Mouse (Mus musculus) heart, adult 2 months (tissue): ENCODE measurements around the gene Dyrk3.

Source experiments
- CTCF ChIP-seq: fragments of 200-600 bp; IDR thresholded peaks from 2 replicates; pipeline ENCODE4 v1.8.1; 2022; ENCODE audit warnings: antibody characterized with exemption, mild to moderate bottlenecking, moderate library complexity
- POLR2A ChIP-seq: fragments of 200-500 bp; IDR thresholded peaks from 2 replicates; pipeline ENCODE4 v1.6.1; 2011; ENCODE audit warnings: mild to moderate bottlenecking, low read depth, low read length, control low read depth; ENCODE audit not compliant: insufficient read depth

DNA sequence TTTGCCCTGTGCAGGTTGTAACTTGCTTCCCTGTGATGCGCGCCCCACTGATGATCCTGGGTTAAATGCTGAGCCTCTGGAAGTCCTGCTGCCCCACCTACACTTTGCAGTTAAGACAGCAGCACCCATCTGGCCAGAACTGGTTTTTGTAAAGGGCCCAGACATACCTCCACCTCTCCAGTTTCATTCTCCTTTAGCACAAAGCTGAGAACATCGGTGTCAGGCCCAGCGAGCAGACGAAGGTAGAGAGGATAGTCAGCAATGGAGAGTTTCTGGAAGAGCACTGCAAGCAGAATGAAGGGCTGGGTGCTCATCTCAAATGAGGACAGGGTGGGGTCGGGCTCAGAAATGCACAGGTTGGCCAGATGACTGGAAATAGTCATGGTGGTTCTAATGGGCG is 42.2 kb upstream of the Dyrk3 start:
- TF ChIP-seq CTCF (no peak), POLR2A (no peak)
